In genomic region chr5:44697993-44698392, GRCm38 (mm10) we compare ENCODE assay signal across 13 mouse cellular contexts.
A peak's percentile ranks its signal among the peaks of the same experiment; 100 is the strongest.
DNase-seq lines count a peak whose midpoint lies in the region; ATAC-seq lines count a peak whose summit lies in the region.
"Had no signal": no experiment of that assay in that cellular context is flagged by ENCODE, and none has a peak within 500 bp of the region (broad histone marks: within the 10 kb centered on the region; RNA-seq: fewer than 3 reads in every experiment).

No protein-coding gene starts in this region.

- intact Hi-C loops in heart, postnatal 10 days (cut with DNase I): no loop called here

- WGBS in hindbrain, embryonic 10.5 days: 66% methylated on average over 3 of the region's 3 CpGs
- WGBS in midbrain, embryonic 10.5 days: 77% methylated on average over 3 of the region's 3 CpGs

- H3K4me3 ChIP-seq in hindbrain, embryonic 10.5 days: no peak overlapping the region
- H3K4me3 ChIP-seq in midbrain, embryonic 10.5 days: no peak overlapping the region

- DNase-seq in right cerebral cortex, postnatal 14 days: peak; percentile 19
- no peak for DNase-seq in right cerebral cortex, adult 18-20 months
- no peak for DNase-seq in hindbrain, embryonic 10.5 days (ENCODE audit: low spot score)
- DNase-seq in midbrain, embryonic 10.5 days (ENCODE audit: low spot score): no peak
- DNase-seq in retina, embryonic 14.5 days (ENCODE audit: low spot score): no peak
- no peak for DNase-seq in heart, postnatal 10 days
- DNase-seq: adrenal gland, postnatal 14 days; heart, adult 11 months; heart, postnatal 14 days; kidney, adult 18-20 months; thymus, postnatal 4 days had no signal

- no peaks in the 10 kb centered on the region for H3K36me3 ChIP-seq in hindbrain, embryonic 10.5 days
- no peaks in the 10 kb centered on the region for H3K36me3 ChIP-seq in midbrain, embryonic 10.5 days

- peaks cover 27% of the 10 kb centered on the region for H3K4me1 ChIP-seq in hindbrain, embryonic 10.5 days (replicated peaks)
- peaks cover 41% of the 10 kb centered on the region for H3K4me1 ChIP-seq in midbrain, embryonic 10.5 days

- H3K27ac ChIP-seq in hindbrain, embryonic 10.5 days: peak overlapping the region; percentile 70
- H3K27ac ChIP-seq in midbrain, embryonic 10.5 days (replicated peaks): peak overlapping the region; percentile 13; the same call in 1 of the 2 replicates

- no peaks in the 10 kb centered on the region for H3K9me3 ChIP-seq in hindbrain, embryonic 10.5 days
- no peaks in the 10 kb centered on the region for H3K9me3 ChIP-seq in midbrain, embryonic 10.5 days (replicated peaks)

- no peak for ATAC-seq in CD4-positive, CD25-positive, alpha-beta regulatory T cell, adult 4 months
- ATAC-seq: lung, postnatal 0 days had no signal

- H3K27me3 ChIP-seq in hindbrain, embryonic 10.5 days (ENCODE audit: insufficient read depth, poor library complexity, severe bottlenecking): no peaks in the 10 kb centered on the region
- no peaks in the 10 kb centered on the region for H3K27me3 ChIP-seq in midbrain, embryonic 10.5 days (ENCODE audit: low read depth, poor library complexity, severe bottlenecking)
